Mouse (Mus musculus) CD4-positive helper T cell, adult 2 months (primary cell): Measurements from ENCODE around the gene Prpf40a.

Experiments used
- DNase-seq: peaks from one replicate; pipeline ENCODE4 v3.0.0-alpha.2; 2012; ENCODE audit warnings: low read depth, missing footprints, low spot score

Prpf40a gene

GRCm38 (mm10) chr2:53106056-53106455 lies 85.0 kb downstream of the Prpf40a start:
- DNase-seq: no peak

- DNase-seq: no peak
These were observed 85.7 kb downstream of the Prpf40a start for GRCm38 (mm10) chr2:53105408-53105807.

GRCm38 (mm10) chr2:53102901-53103300 lies 88.2 kb downstream of the Prpf40a start:
- DNase-seq: no peak

- DNase-seq: peak; percentile 14
These were observed 89.0 kb downstream of the Prpf40a start for GRCm38 (mm10) chr2:53101885-53102740.

- no peak for DNase-seq
These were observed 91.0 kb downstream of the Prpf40a start for GRCm38 (mm10) chr2:53100093-53100492.

GRCm38 (mm10) chr2:53095489-53095888 lies 95.6 kb downstream of the Prpf40a start:
- DNase-seq: no peak

GRCm38 (mm10) chr2:53095031-53095430 lies 96.1 kb downstream of the Prpf40a start:
- peak; percentile 52 for DNase-seq

- peak; percentile 46 for DNase-seq
These were observed 102.3 kb downstream of the Prpf40a start for GRCm38 (mm10) chr2:53088744-53089143.

- DNase-seq: peak; percentile 40
These were observed 105.4 kb downstream of the Prpf40a start for GRCm38 (mm10) chr2:53085617-53086202.
